Mouse (Mus musculus): Measurements from ENCODE around the gene Abcc4.

DNA sequence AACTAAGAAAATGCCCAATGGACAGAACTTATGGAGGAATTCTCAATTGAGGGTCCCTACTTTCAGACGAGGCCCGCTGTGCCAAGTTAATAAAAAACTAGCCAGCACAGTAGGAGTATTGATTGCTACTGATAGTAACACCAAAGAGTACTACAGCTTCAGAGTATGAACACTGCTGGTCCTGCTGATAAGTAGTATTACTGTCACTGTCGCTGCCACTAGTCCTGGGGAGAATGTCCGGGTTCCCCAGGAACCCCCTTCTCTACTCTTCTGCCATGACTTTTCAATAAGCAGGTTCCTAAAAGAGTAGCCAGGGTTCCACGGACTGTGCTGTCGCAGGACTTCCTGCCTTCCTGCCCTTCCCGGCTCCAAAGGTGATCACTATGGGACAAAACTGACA is 41.4 kb downstream of the Abcc4 start:
- TF ChIP-seq EP300 (IDR thresholded peaks at IDR 0.05; ENCODE audit: low read depth) (0 out of 2 replicates have a peak, but pooled peaks have one; percentile 13), CTCF (IDR thresholded peaks at IDR 0.05; ENCODE audit: low read depth) (no peak)

All from liver, postnatal 0 days (tissue).